ENCODE assay signal across 14 mouse cellular contexts in genomic region chr19:4437886-4438285, GRCm38 (mm10). TPM values are rescaled to one million over a fixed set of nuclear protein-coding genes. Genes with fewer than 3 reads are reported as not detected.
DNase-seq lines count a peak whose midpoint lies in the region; ATAC-seq and TF ChIP-seq lines count a peak whose summit lies in the region.
"Had no signal": no experiment of that assay in that cellular context is flagged by ENCODE, and none has a peak within 500 bp of the region (broad histone marks: within the 10 kb centered on the region; RNA-seq: fewer than 3 reads in every experiment).

No protein-coding gene starts in this region.

- TF ChIP-seq CTCF in testis, adult 2 months (IDR thresholded peaks at IDR 0.05; ENCODE audit: control insufficient read depth, insufficient read depth, insufficient replicate concordance, low read depth, low read length), result no peak
- TF ChIP-seq CTCF in stomach, postnatal 0 days (IDR thresholded peaks at IDR 0.05; ENCODE audit: low read depth), result no peak

- 0 out of 2 replicates have a peak, but pooled peaks cover 7% of the 10 kb centered on the region for H3K9me3 ChIP-seq in hindbrain, embryonic 10.5 days
- no peaks in the 10 kb centered on the region for H3K9me3 ChIP-seq in hindbrain, embryonic 11.5 days (ENCODE audit: control insufficient read depth, low read length)
- no peaks in the 10 kb centered on the region for H3K9me3 ChIP-seq in stomach, postnatal 0 days (ENCODE audit: control insufficient read depth, low read length)
- H3K9me3 ChIP-seq: G1E; hindbrain, embryonic 12.5 days had no signal

- no peaks in the 10 kb centered on the region for H3K36me3 ChIP-seq in hindbrain, embryonic 10.5 days
- no peaks in the 10 kb centered on the region for H3K36me3 ChIP-seq in hindbrain, embryonic 11.5 days (ENCODE audit: control insufficient read depth, insufficient read depth, low read length)
- no peaks in the 10 kb centered on the region for H3K36me3 ChIP-seq in testis, adult 2 months (ENCODE audit: control insufficient read depth, insufficient read depth, low read length)
- no peaks in the 10 kb centered on the region for H3K36me3 ChIP-seq in stomach, postnatal 0 days (ENCODE audit: control insufficient read depth, insufficient read depth, low read length)
- H3K36me3 ChIP-seq: G1E; hindbrain, embryonic 12.5 days had no signal

- no peak overlapping the region for H3K9ac ChIP-seq in hindbrain, embryonic 11.5 days (ENCODE audit: low read depth, low read length)
- H3K9ac ChIP-seq in stomach, postnatal 0 days (ENCODE audit: low read length), result no peak overlapping the region
- H3K9ac ChIP-seq: hindbrain, embryonic 12.5 days had no signal

- H3K4me2 ChIP-seq in hindbrain, embryonic 11.5 days (replicated peaks; ENCODE audit: low read depth, low read length), result no peak overlapping the region
- peak overlapping the region; percentile 96; the same call in 1 of the 2 replicates for H3K4me2 ChIP-seq in stomach, postnatal 0 days (replicated peaks; ENCODE audit: low read depth)

- TF ChIP-seq EP300 in stomach, postnatal 0 days (optimal IDR thresholded peaks at IDR 0.05), result no peak

- H3K4me1 ChIP-seq in hindbrain, embryonic 10.5 days (replicated peaks), result peaks cover 42% of the 10 kb centered on the region
- H3K4me1 ChIP-seq in hindbrain, embryonic 11.5 days (replicated peaks; ENCODE audit: control insufficient read depth, insufficient read depth, low read length), result no peaks in the 10 kb centered on the region; the same call in 1 of the 2 replicates
- H3K4me1 ChIP-seq in testis, adult 2 months (ENCODE audit: control insufficient read depth, insufficient read depth, low read length), result peaks cover 17% of the 10 kb centered on the region
- peaks cover 3% of the 10 kb centered on the region; the same call in 1 of the 2 replicates for H3K4me1 ChIP-seq in stomach, postnatal 0 days (replicated peaks; ENCODE audit: control insufficient read depth, insufficient read depth)

- 78% methylated on average over 6 of the region's 6 CpGs for WGBS in hindbrain, embryonic 10.5 days
- WGBS in hindbrain, embryonic 11.5 days, result 78% methylated on average over 6 of the region's 6 CpGs
- 69% methylated on average over 6 of the region's 6 CpGs for WGBS in stomach, postnatal 0 days

- no peak for TF ChIP-seq POLR2A in testis, adult 2 months (IDR thresholded peaks at IDR 0.05; ENCODE audit: control insufficient read depth, low read depth, low read length)

- H3K27me3 ChIP-seq in hindbrain, embryonic 10.5 days (ENCODE audit: insufficient read depth, poor library complexity, severe bottlenecking), result peaks cover 32% of the 10 kb centered on the region
- H3K27me3 ChIP-seq in hindbrain, embryonic 11.5 days (ENCODE audit: control insufficient read depth, insufficient read depth, low read length), result peaks cover 13% of the 10 kb centered on the region; the same call in 1 of the 2 replicates
- H3K27me3 ChIP-seq in testis, adult 2 months (ENCODE audit: control insufficient read depth, insufficient read depth, low read length), result no peaks in the 10 kb centered on the region; the same call in 1 of the 2 replicates
- H3K27me3 ChIP-seq in stomach, postnatal 0 days (ENCODE audit: control insufficient read depth, insufficient read depth, low read length), result no peaks in the 10 kb centered on the region

- ATAC-seq in hindbrain, embryonic 11.5 days (ENCODE audit: low FRiP score), result no peak
- ATAC-seq in stomach, postnatal 0 days (ENCODE audit: low FRiP score, low TSS enrichment), result no peak

- no peak overlapping the region for H3K27ac ChIP-seq in hindbrain, embryonic 10.5 days
- no peak overlapping the region for H3K27ac ChIP-seq in hindbrain, embryonic 11.5 days (ENCODE audit: low read depth, low read length)
- no peak overlapping the region for H3K27ac ChIP-seq in testis, adult 2 months (ENCODE audit: control insufficient read depth, insufficient read depth, low read depth, low read length)
- H3K27ac ChIP-seq in stomach, postnatal 0 days (replicated peaks), result no peak overlapping the region
- H3K27ac ChIP-seq: hindbrain, embryonic 12.5 days had no signal

- H3K4me3 ChIP-seq in hindbrain, embryonic 10.5 days, result peak overlapping the region; percentile 78; the same call in 1 of the 2 replicates
- H3K4me3 ChIP-seq in hindbrain, embryonic 11.5 days (ENCODE audit: low read depth, low read length), result no peak overlapping the region
- peak overlapping the region; percentile 26 for H3K4me3 ChIP-seq in testis, adult 2 months (ENCODE audit: control insufficient read depth, low read depth, low read length)
- peak overlapping the region; percentile 70; the same call in 1 of the 2 replicates for H3K4me3 ChIP-seq in stomach, postnatal 0 days (ENCODE audit: low read depth, low read length)

- no peak for DNase-seq in hindbrain, embryonic 10.5 days (ENCODE audit: low spot score)
- DNase-seq in hindbrain, embryonic 11.5 days (ENCODE audit: low spot score), result no peak
- DNase-seq in testis, postnatal 14 days (ENCODE audit: low spot score), result no peak
- DNase-seq in induced T-regulatory cell, adult 2 months (ENCODE audit: low read depth), result peak; percentile 73
- DNase-seq in stomach, postnatal 0 days (ENCODE audit: low spot score), result no peak
- DNase-seq in frontal cortex, postnatal 36 days (ENCODE audit: low spot score in 2 of 2), result no peak
- DNase-seq in embryo, embryonic 10.5 days (ENCODE audit: low spot score), result no peak
- DNase-seq: adrenal gland, adult 2 months; cerebellum, adult 11 months; retina, postnatal 1 day; thymus, adult 18-20 months had no signal

RNA-seq across cellular contexts. Expression of gene Rhod, which starts 1.3 kb away (rescaled TPM):
- polyA plus RNA-seq in hindbrain, embryonic 10.5 days (2016; fragmentation: Nextera tagmentation; extraction: Ambion mirVana), result 16.5 and 19.5 TPM in 2 replicates
- 14.0 and 15.2 TPM in 2 replicates for polyA plus RNA-seq in hindbrain, embryonic 11.5 days (2014; fragmentation: Nextera tagmentation; extraction: Ambion mirVana)
- polyA plus RNA-seq in testis, adult 2 months (2012; rRNA removed), result 8.9 and 9.3 TPM in 2 replicates
- 45.5 and 48.0 TPM in 2 replicates for polyA plus RNA-seq in stomach, postnatal 0 days (2015; fragmentation: Nextera tagmentation; extraction: Ambion mirVana)

RNA-seq across cellular contexts. Expression of gene Syt12, which starts 39.4 kb away (rescaled TPM):
- polyA plus RNA-seq in hindbrain, embryonic 10.5 days (2016; fragmentation: Nextera tagmentation; extraction: Ambion mirVana), result 1.2 and 1.6 TPM in 2 replicates
- polyA plus RNA-seq in hindbrain, embryonic 11.5 days (2014; fragmentation: Nextera tagmentation; extraction: Ambion mirVana), result 0.91 and 0.99 TPM in 2 replicates
- 0.79 and 1.6 TPM in 2 replicates for polyA plus RNA-seq in testis, adult 2 months (2012; rRNA removed)
- 1.9 and 2.5 TPM in 2 replicates for polyA plus RNA-seq in stomach, postnatal 0 days (2015; fragmentation: Nextera tagmentation; extraction: Ambion mirVana)
- polyA plus RNA-seq: G1E had no signal

RNA-seq across cellular contexts. Expression of gene Kdm2a, which starts 39.8 kb away (rescaled TPM):
- polyA plus RNA-seq in hindbrain, embryonic 10.5 days (2016; fragmentation: Nextera tagmentation; extraction: Ambion mirVana), result 51.6 and 53.9 TPM in 2 replicates
- polyA plus RNA-seq in hindbrain, embryonic 11.5 days (2014; fragmentation: Nextera tagmentation; extraction: Ambion mirVana), result 42.1 and 44.0 TPM in 2 replicates
- 46.0 and 48.5 TPM in 2 replicates for polyA plus RNA-seq in testis, adult 2 months (2012; rRNA removed)
- polyA plus RNA-seq in stomach, postnatal 0 days (2015; fragmentation: Nextera tagmentation; extraction: Ambion mirVana), result 12.9 and 15.0 TPM in 2 replicates
